Mouse (Mus musculus) forebrain, postnatal 0 days (tissue): Measurements from ENCODE around the gene Hist1h2an. TPM values are rescaled to one million over a fixed set of nuclear protein-coding genes. Genes with fewer than 3 reads are reported as not detected.
"Not testable (repeated sequence)": the region's sequence is repeated elsewhere in the genome, so short reads cannot be mapped to it uniquely, and the experiment has no call there.

ENCODE experiments used
- ATAC-seq: fragments of 200-750 bp; cut with Nextera tagmentation; 2 replicates; pipeline ENCODE4 v1.8.0; 2017; ENCODE audit warnings: mild to moderate bottlenecking, moderate library complexity
- DNase-seq: peaks from one replicate; pipeline ENCODE4 v3.0.0-alpha.2; 2015
- H3K27ac ChIP-seq: fragments of 300-500 bp; sonication (generic); 2 replicates; pipeline ENCODE4 v1.5.1; 2014; ENCODE audit warnings: low read depth, mild to moderate bottlenecking, antibody characterized with exemption, low read length, moderate library complexity, mixed read lengths
- H3K27me3 ChIP-seq: fragments of 300-500 bp; sonication (generic); 2 replicates; pipeline ENCODE4 v1.6.1; 2014; ENCODE audit warnings: mild to moderate bottlenecking, low read length, mixed read lengths; ENCODE audit not compliant: insufficient read depth
- H3K36me3 ChIP-seq: fragments of 300-500 bp; sonication (generic); 2 replicates; pipeline ENCODE4 v1.6.1; 2014; ENCODE audit warnings: mild to moderate bottlenecking, moderate library complexity; ENCODE audit not compliant: insufficient read depth
- H3K4me1 ChIP-seq: fragments of 300-500 bp; sonication (generic); 2 replicates; pipeline ENCODE4 v1.6.1; 2014; ENCODE audit warnings: antibody characterized with exemption; ENCODE audit not compliant: insufficient read depth
- H3K4me2 ChIP-seq: fragments of 300-500 bp; sonication (generic); 2 replicates; pipeline ENCODE4 v1.6.1; 2014; ENCODE audit warnings: low read depth, mild to moderate bottlenecking, moderate library complexity
- H3K4me3 ChIP-seq: fragments of 300-500 bp; sonication (generic); 2 replicates; pipeline ENCODE4 v1.5.1; 2014; ENCODE audit warnings: low read depth, low read length, mixed read lengths
- H3K9ac ChIP-seq: fragments of 300-500 bp; sonication (generic); 2 replicates; pipeline ENCODE4 v1.6.1; 2014; ENCODE audit warnings: mild to moderate bottlenecking
- H3K9me3 ChIP-seq: fragments of 300-500 bp; sonication (generic); 2 replicates; pipeline ENCODE4 v1.6.1; 2016; ENCODE audit warnings: low read length
- CTCF ChIP-seq: sonication (generic); IDR thresholded peaks from 2 replicates; pipeline ENCODE4 v1.5.1; 2016; ENCODE audit warnings: antibody characterized with exemption, control low read depth, low read depth
- WGBS: fragments of 180-500 bp; shearing (Covaris S2); extraction: QIAGEN DNeasy Blood & Tissue Kit; methylation state at CpG from one replicate; pipeline ENCODE4 v1.1.7; 2014; 5-methylcytosine and 5-hydroxymethylcytosine counted together
- polyA plus RNA-seq: library from polyadenylated mRNA; unstranded; fragments of >200 nt; fragmentation: Nextera tagmentation; extraction: Ambion mirVana; gene quantifications from 2 replicates; pipeline ENCODE4 v1.2.1, GENCODE M21; 2015
- total RNA-seq: library from RNA; depleted of rRNA; stranded (reverse); fragments of >200 nt; gene quantifications from 2 replicates; pipeline ENCODE4 v1.2.3, GENCODE M21; 2014

Gene Hist1h2an
- total and polyA plus RNA-seq, 2 experiments from 2014 or later, result 1.1 to 143 TPM

GRCm38 (mm10) chr13:21810073-21810472, 23.1 kb upstream of the Hist1h2an start, which contains the start of the genes Hist1h2bq and Hist1h2ao:
TSS of gene Hist1h2bq (minus strand) at chr13:21810197.
TSS of gene Hist1h2ao (plus strand) at chr13:21810465.
- WGBS, result no CpG with 5 or more reads among the region's 23 CpGs
- ATAC-seq, result peak; percentile 97

GRCm38 (mm10) chr13:21803058-21803457, 16.0 kb upstream of the Hist1h2an start:
- WGBS, result no CpG with 5 or more reads among the region's 4 CpGs
- not testable (repeated sequence) for H3K4me2 ChIP-seq, H3K4me1 ChIP-seq, H3K9me3 ChIP-seq, H3K27ac ChIP-seq, H3K9ac ChIP-seq, DNase-seq, H3K4me3 ChIP-seq, H3K27me3 ChIP-seq, H3K36me3 ChIP-seq
- peak; percentile 89 for ATAC-seq

More at GRCm38 (mm10) chr13:21810073-21810472, 23.1 kb upstream of the Hist1h2an start, which contains the start of the genes Hist1h2bq and Hist1h2ao:
- not testable (repeated sequence) for H3K4me2 ChIP-seq, H3K4me3 ChIP-seq, H3K9me3 ChIP-seq, DNase-seq, H3K36me3 ChIP-seq, H3K27me3 ChIP-seq, H3K27ac ChIP-seq, H3K9ac ChIP-seq, H3K4me1 ChIP-seq

- H3K27me3 ChIP-seq, H3K9me3 ChIP-seq, H3K4me1 ChIP-seq, DNase-seq, ATAC-seq, H3K36me3 ChIP-seq, H3K9ac ChIP-seq, H3K4me2 ChIP-seq, H3K4me3 ChIP-seq, H3K27ac ChIP-seq: not testable (repeated sequence)
Measured at GRCm38 (mm10) chr13:21797163-21797562, 10.1 kb upstream of the Hist1h2an start.

GRCm38 (mm10) chr13:21795584-21795983, 8.6 kb upstream of the Hist1h2an start:
- WGBS, result 93% methylated on average over 7 of the region's 7 CpGs
- H3K27me3 ChIP-seq, result no peaks in the 10 kb centered on the region
- DNase-seq (no peak), ATAC-seq (no peak)
- H3K4me3 ChIP-seq, result no peak overlapping the region
- H3K9ac ChIP-seq, result no peak overlapping the region
- no peak for TF ChIP-seq CTCF
- no peaks in the 10 kb centered on the region for H3K9me3 ChIP-seq
- H3K4me2 ChIP-seq, result no peak overlapping the region
- H3K27ac ChIP-seq, result no peak overlapping the region
- H3K36me3 ChIP-seq, result no peaks in the 10 kb centered on the region
- no peaks in the 10 kb centered on the region for H3K4me1 ChIP-seq

GRCm38 (mm10) chr13:21790601-21791283, 3.7 kb upstream of the Hist1h2an start:
- no peaks in the 10 kb centered on the region for H3K36me3 ChIP-seq
- H3K9me3 ChIP-seq, result no peaks in the 10 kb centered on the region
- TF ChIP-seq CTCF, result no peak
- peaks cover 7% of the 10 kb centered on the region for H3K4me1 ChIP-seq
- peak overlapping the region; percentile 33 for H3K4me2 ChIP-seq
- no peaks in the 10 kb centered on the region for H3K27me3 ChIP-seq
- no peak overlapping the region for H3K4me3 ChIP-seq
- 10% methylated on average over 17 of the region's 18 CpGs for WGBS
- no peak for DNase-seq
- no peak overlapping the region for H3K27ac ChIP-seq
- peak overlapping the region; percentile 33; the same call in 1 of the 2 replicates for H3K9ac ChIP-seq
- ATAC-seq, result no peak

GRCm38 (mm10) chr13:21789925-21790324, 2.9 kb upstream of the Hist1h2an start:
- no peak for ATAC-seq
- WGBS, result 69% methylated on average over 6 of the region's 6 CpGs
- no peaks in the 10 kb centered on the region for H3K27me3 ChIP-seq
- H3K9ac ChIP-seq, result no peak overlapping the region
- no peaks in the 10 kb centered on the region for H3K9me3 ChIP-seq
- TF ChIP-seq CTCF, result no peak
- H3K27ac ChIP-seq, result no peak overlapping the region
- H3K4me3 ChIP-seq, result no peak overlapping the region
- DNase-seq, result no peak
- no peak overlapping the region for H3K4me2 ChIP-seq
- peaks cover 7% of the 10 kb centered on the region for H3K4me1 ChIP-seq
- H3K36me3 ChIP-seq, result no peaks in the 10 kb centered on the region

- ATAC-seq, result peak; percentile 12
- TF ChIP-seq CTCF, result no peak
- Histone ChIP-seq H3K27me3 (no peaks in the 10 kb centered on the region), H3K4me2 (peak overlapping the region; percentile 62), H3K4me3 (peak overlapping the region; percentile 21), H3K27ac (no peak overlapping the region; the same call in 1 of the 2 replicates), H3K9ac (0 out of 2 replicates have a peak overlapping the region, but pooled peaks have one; percentile 37), H3K36me3 (no peaks in the 10 kb centered on the region), H3K9me3 (no peaks in the 10 kb centered on the region), H3K4me1 (peaks cover 10% of the 10 kb centered on the region)
- DNase-seq, result no peak
- WGBS, result 11% methylated on average over 14 of the region's 21 CpGs
Measured at GRCm38 (mm10) chr13:21787760-21788593, 959 bp upstream of the Hist1h2an start.
